Mouse (Mus musculus): Measurements from ENCODE around the gene Olfr1353.
"Not testable (repeated sequence)": the region's sequence is repeated elsewhere in the genome, so short reads cannot be mapped to it uniquely, and the experiment has no call there.

Gene Olfr1353

GRCm38 (mm10) chr10:78963009-78963408 is at the start of gene Olfr1353:
Gene Olfr1353, plus strand, starts transcription at chr10:78963309.
- DNase-seq, result not testable (repeated sequence)

DNA sequence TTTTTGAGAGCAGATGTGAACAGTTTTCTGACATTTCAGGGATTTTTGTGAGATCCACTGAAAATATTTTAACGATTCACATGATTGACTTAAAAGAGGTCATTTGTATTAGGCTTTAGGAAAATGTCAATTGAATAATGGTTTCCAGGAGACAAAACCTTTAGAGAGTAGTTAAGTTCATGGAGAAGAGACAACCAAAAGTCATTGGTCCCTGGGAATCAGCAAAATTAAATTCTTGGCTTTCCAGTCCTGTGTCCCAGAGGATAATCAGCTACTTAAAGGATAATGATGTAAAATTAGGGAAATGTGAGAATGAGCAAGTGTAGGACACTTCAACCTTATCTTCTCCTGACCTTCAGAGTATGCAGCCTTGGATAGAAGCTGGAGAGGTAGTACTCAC is 12.8 kb upstream of the Olfr1353 start, which contains the start of gene Olfr8:
TSS of gene Olfr8 (plus strand) at position 301 of the 400 bp plus-strand sequence.
- DNase-seq, result not testable (repeated sequence)

- DNase-seq, result no peak
These were observed 17.6 kb downstream of the Olfr1353 start, which contains the start of gene Olfr1352 for GRCm38 (mm10) chr10:78980750-78981149. Gene Olfr1352, plus strand, starts transcription at chr10:78981050.

DNA sequence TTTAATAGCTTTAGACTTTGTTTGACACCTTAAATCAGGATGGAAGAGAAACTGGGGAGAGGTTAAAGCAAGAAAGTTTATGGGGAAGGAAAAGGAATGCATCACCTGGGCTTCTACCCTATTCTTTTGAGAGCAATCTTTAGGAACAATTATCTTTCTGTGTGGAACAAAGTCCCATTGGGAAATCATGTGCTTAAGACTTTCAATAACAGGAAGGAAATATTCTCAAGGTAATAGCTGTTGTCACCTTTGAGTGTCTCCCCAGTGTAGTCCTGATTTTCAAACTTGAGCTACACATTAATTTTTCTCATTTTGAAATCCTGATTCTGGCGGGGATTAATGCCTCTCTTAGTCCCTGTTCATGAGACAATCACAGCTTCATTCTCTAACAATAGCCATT is 49.1 kb downstream of the Olfr1353 start, which contains the start of gene Olfr1351:
TSS of gene Olfr1351 (plus strand) at position 301 of the 400 bp plus-strand sequence.
- no peak for DNase-seq
